Mouse (Mus musculus) stomach, postnatal 0 days (tissue): ENCODE measurements around the gene Sall2.

Source experiments
- CTCF ChIP-seq: IDR thresholded peaks from 2 replicates; pipeline ENCODE4 v1.5.1; 2016; ENCODE audit warnings: antibody characterized with exemption, low read depth, mild to moderate bottlenecking, moderate library complexity
- EP300 ChIP-seq: optimal IDR thresholded peaks from 2 replicates; pipeline ENCODE3; 2016; ENCODE audit warnings: antibody characterized with exemption

- TF ChIP-seq EP300: no peak
- no peak for TF ChIP-seq CTCF
These were observed 12.6 kb downstream of the Sall2 start for GRCm38 (mm10) chr14:52315792-52316440.
